Mouse (Mus musculus) ovary, postnatal 10 days (tissue): ENCODE data around the gene E030018B13Rik.

ENCODE experiments used
- DNase-seq: peaks from one replicate; pipeline ENCODE4 v3.0.0; 2022; ENCODE audit warnings: low spot score

E030018B13Rik gene

GRCm38 (mm10) chr7:63965635-63966418, 49.2 kb downstream of the E030018B13Rik start:
- DNase-seq, result no peak

- no peak for DNase-seq
Observed at GRCm38 (mm10) chr7:63969941-63970340, 53.3 kb downstream of the E030018B13Rik start.
